Mouse (Mus musculus): ENCODE measurements around the gene Olfr486.
"Not testable (repeated sequence)": the region's sequence is repeated elsewhere in the genome, so short reads cannot be mapped to it uniquely, and the experiment has no call there.

DNA sequence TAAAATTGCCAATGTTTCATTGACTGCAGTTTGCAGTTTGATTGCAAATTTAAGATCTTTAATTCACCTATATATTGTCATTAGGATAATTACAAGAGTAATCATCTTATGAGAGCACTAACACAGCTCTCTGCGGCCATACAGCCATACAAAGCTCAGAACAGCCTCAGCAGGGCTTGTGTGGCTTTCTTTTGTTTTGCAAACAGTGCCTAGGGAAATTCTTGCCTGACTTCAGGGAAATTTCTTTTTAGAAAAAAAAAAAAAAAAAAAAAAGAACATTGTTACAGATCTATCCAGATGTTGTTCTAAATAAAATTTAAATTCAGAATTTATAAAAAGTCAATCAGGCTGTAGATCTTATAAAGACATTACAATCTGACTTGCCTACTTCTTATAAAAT, 20.2 kb upstream of the Olfr486 start:
- TF ChIP-seq EP300, CTCF (IDR thresholded peaks at IDR 0.05; ENCODE audit: low read depth): not testable (repeated sequence)

Data from liver, embryonic 14.5 days (tissue).